Mouse (Mus musculus) Patski (cell line): ENCODE data around the gene Mtss1l. TPM values are rescaled to one million over a fixed set of nuclear protein-coding genes. Genes with fewer than 3 reads are reported as not detected.

Experiments used
- ATAC-seq: fragments of 100-300 bp; one replicate; pipeline ENCODE4 v1.8.0; 2021
- CTCF ChIA-PET: fragments of 350-600 bp; sonication (Branson Sonifier 250); formaldehyde crosslinking; loops from one replicate; lab custom pipeline; 2022; ENCODE audit warnings: inconsistent platforms; lab: Charles Lee
- POLR2A ChIA-PET: fragments of 350-600 bp; sonication (Branson Sonifier 250); formaldehyde crosslinking; loops from one replicate; lab custom pipeline; 2022; ENCODE audit warnings: antibody characterized with exemption, inconsistent platforms; lab: Charles Lee
- DNase-seq: peaks from one replicate; pipeline ENCODE4 v3.0.0-alpha.2; 2011; ENCODE audit warnings: low read depth, low spot score
- H3K27me3 ChIP-seq: fragments of 371-371 bp; one replicate; pipeline ENCODE4 v1.5.1; 2021
- CTCF ChIP-seq: fragments of 100-300 bp; IDR thresholded peaks from one replicate; pipeline ENCODE4 v1.5.1; 2021
- in situ Hi-C: fragments of 300-500 bp; cut with MboI; formaldehyde crosslinking; loops from 3 replicates; pipeline ENCODE4 v1.11.1; 2018; ENCODE audit warnings: low pct_unique_long_range_greater_than_20kb, mixed read lengths
- polyA plus RNA-seq: library from polyadenylated mRNA; unstranded; gene quantifications from one replicate; pipeline ENCODE4 v1.2.3, GENCODE M21; 2021

Mtss1l gene
- polyA plus RNA-seq, 1 experiment from 2014 or later: 17.4 TPM

- no peak for DNase-seq
Observed at GRCm38 (mm10) chr8:110751490-110751889, 30.2 kb downstream of the Mtss1l start.

GRCm38 (mm10) chr8:110754713-110755112 is 33.4 kb downstream of the Mtss1l start:
- ChIA-PET POLR2A (no interaction called here), CTCF (interaction anchor here (1.2 kb wide), 1 partner anchor 10 kb away, joined by 3 read pairs; no protein-coding TSS in a partner anchor)
- in situ Hi-C loops: loop anchor here (5.0 to 10.0 kb wide), 2 partner anchors 88 to 230 kb away; no protein-coding TSS in a partner anchor
- ATAC-seq: no peak
- DNase-seq: no peak
- H3K27me3 ChIP-seq: no peaks in the 10 kb centered on the region
- TF ChIP-seq CTCF: no peak

More at GRCm38 (mm10) chr8:110751490-110751889, 30.2 kb downstream of the Mtss1l start:
- CTCF ChIA-PET: no interaction called here
- no peak for TF ChIP-seq CTCF
- POLR2A ChIA-PET: interaction anchor here (0.6 to 1.5 kb wide), 2 partner anchors 38 to 79 kb away, joined by 3 to 4 read pairs; no protein-coding TSS in a partner anchor
- in situ Hi-C loops: loop anchor here (5.0 to 10.0 kb wide), 2 partner anchors 91 to 233 kb away; no protein-coding TSS in a partner anchor
- no peak for ATAC-seq
- no peaks in the 10 kb centered on the region for H3K27me3 ChIP-seq

GRCm38 (mm10) chr8:110755511-110756170 is 34.4 kb downstream of the Mtss1l start:
- ATAC-seq (no peak), DNase-seq (no peak)
- H3K27me3 ChIP-seq: no peaks in the 10 kb centered on the region
- in situ Hi-C loops: loop anchor here (10.0 kb wide), 1 partner anchor 229 kb away; no protein-coding TSS in a partner anchor
- no peak for TF ChIP-seq CTCF
- CTCF ChIA-PET: interaction anchor here (0.8 to 1.3 kb wide), 2 partner anchors 34 to 82 kb away, joined by 3 to 4 read pairs; no protein-coding TSS in a partner anchor
- POLR2A ChIA-PET: interaction anchor here (0.6 to 1.3 kb wide), 2 partner anchors 12 to 926 kb away, joined by 3 read pairs; no protein-coding TSS in a partner anchor

- in situ Hi-C loops: loop anchor here (10.0 kb wide), 1 partner anchor 229 kb away; no protein-coding TSS in a partner anchor
Observed at GRCm38 (mm10) chr8:110756196-110756595, 34.9 kb downstream of the Mtss1l start.

GRCm38 (mm10) chr8:110760280-110760940 is 39.1 kb downstream of the Mtss1l start:
- CTCF ChIA-PET: no interaction called here
- ATAC-seq (no peak), DNase-seq (no peak)
- POLR2A ChIA-PET: interaction anchor here (1.7 kb wide), 1 partner anchor 87 kb away, joined by 5 read pairs; the partner anchor contains the start of genes Cog4 and Sf3b3
- no peak for TF ChIP-seq CTCF
- no peaks in the 10 kb centered on the region for H3K27me3 ChIP-seq
- in situ Hi-C loops: no loop called here

More at GRCm38 (mm10) chr8:110756196-110756595, 34.9 kb downstream of the Mtss1l start:
- DNase-seq (no peak), ATAC-seq (no peak)
- ChIA-PET CTCF (interaction anchor here (0.8 to 1.3 kb wide), 3 partner anchors 13 to 82 kb away, joined by 3 to 4 read pairs (median 3); no protein-coding TSS in a partner anchor), POLR2A (interaction anchor here (1.3 kb wide), 1 partner anchor 12 kb away, joined by 3 read pairs; no protein-coding TSS in a partner anchor)
- no peaks in the 10 kb centered on the region for H3K27me3 ChIP-seq
- TF ChIP-seq CTCF: no peak

- ATAC-seq (no peak), DNase-seq (no peak)
- CTCF ChIA-PET: no interaction called here
- in situ Hi-C loops: no loop called here
- no peak for TF ChIP-seq CTCF
- POLR2A ChIA-PET: interaction anchor here (0.7 to 1.7 kb wide), 2 partner anchors 86 to 450 kb away, joined by 3 to 5 read pairs; partner anchors contain the start of genes Cog4 and Sf3b3
- no peaks in the 10 kb centered on the region for H3K27me3 ChIP-seq
Observed at GRCm38 (mm10) chr8:110761185-110761584, 39.9 kb downstream of the Mtss1l start.

GRCm38 (mm10) chr8:110761988-110762387 is 40.7 kb downstream of the Mtss1l start:
- no peak for ATAC-seq
- TF ChIP-seq CTCF: no peak
- CTCF ChIA-PET: no interaction called here
- in situ Hi-C loops: no loop called here
- no peaks in the 10 kb centered on the region for H3K27me3 ChIP-seq
- no peak for DNase-seq
- POLR2A ChIA-PET: no interaction called here

- DNase-seq: no peak
- POLR2A ChIA-PET: no interaction called here
- no peak for ATAC-seq
- CTCF ChIA-PET: interaction anchor here (1.0 to 1.7 kb wide), 3 partner anchors 10 to 25 kb away, joined by 3 to 5 read pairs (median 3); no protein-coding TSS in a partner anchor
- in situ Hi-C loops: no loop called here
- no peak for TF ChIP-seq CTCF
- H3K27me3 ChIP-seq: no peaks in the 10 kb centered on the region
Observed at GRCm38 (mm10) chr8:110764671-110765070, 43.4 kb downstream of the Mtss1l start.

GRCm38 (mm10) chr8:110767261-110767660 is 46.0 kb downstream of the Mtss1l start:
- ATAC-seq: no peak
- in situ Hi-C loops: no loop called here
- CTCF ChIA-PET: interaction anchor here (1.2 to 1.6 kb wide), 2 partner anchors 9 to 26 kb away, joined by 3 to 5 read pairs; no protein-coding TSS in a partner anchor
- TF ChIP-seq CTCF: no peak
- no peaks in the 10 kb centered on the region for H3K27me3 ChIP-seq
- no peak for DNase-seq
- POLR2A ChIA-PET: interaction anchor here (0.8 kb wide), 1 partner anchor 80 kb away, joined by 3 read pairs; no protein-coding TSS in a partner anchor

- POLR2A ChIA-PET: no interaction called here
Observed at GRCm38 (mm10) chr8:110772452-110772851, 51.2 kb downstream of the Mtss1l start.

More at GRCm38 (mm10) chr8:110772452-110772851, 51.2 kb downstream of the Mtss1l start:
- in situ Hi-C loops: no loop called here
- DNase-seq (no peak), ATAC-seq (no peak)
- no peak for TF ChIP-seq CTCF
- CTCF ChIA-PET: interaction anchor here (1.2 to 1.4 kb wide), 2 partner anchors 15 to 44 kb away, joined by 3 read pairs; no protein-coding TSS in a partner anchor
- no peaks in the 10 kb centered on the region for H3K27me3 ChIP-seq
